Mouse (Mus musculus) testis, adult 2 months (tissue): ENCODE data around the gene 2210408I21Rik. TPM values are rescaled to one million over a fixed set of nuclear protein-coding genes. Genes with fewer than 3 reads are reported as not detected.

Experiments used
- H3K27ac ChIP-seq: fragments of 200-500 bp; 2 replicates; pipeline ENCODE4 v1.5.1; 2012; ENCODE audit warnings: low read depth, low read length; ENCODE audit not compliant: control insufficient read depth, insufficient read depth
- H3K27me3 ChIP-seq: fragments of 200-500 bp; 2 replicates; pipeline ENCODE4 v1.6.1; 2012; ENCODE audit warnings: mild to moderate bottlenecking, low read length, moderate library complexity; ENCODE audit not compliant: control insufficient read depth, insufficient read depth
- H3K36me3 ChIP-seq: fragments of 200-500 bp; 2 replicates; pipeline ENCODE4 v1.6.1; 2012; ENCODE audit warnings: mild to moderate bottlenecking, low read length; ENCODE audit not compliant: control insufficient read depth, insufficient read depth
- H3K4me1 ChIP-seq: fragments of 200-500 bp; 2 replicates; pipeline ENCODE4 v1.6.1; 2012; ENCODE audit warnings: low read length; ENCODE audit not compliant: control insufficient read depth, insufficient read depth
- H3K4me3 ChIP-seq: fragments of 200-500 bp; 2 replicates; pipeline ENCODE4 v1.5.1; 2012; ENCODE audit warnings: low read depth, mild to moderate bottlenecking, low read length, moderate library complexity, mixed read lengths; ENCODE audit not compliant: control insufficient read depth
- CTCF ChIP-seq: fragments of 200-500 bp; IDR thresholded peaks from 2 replicates; pipeline ENCODE4 v1.5.1; 2012; ENCODE audit warnings: low read depth, mild to moderate bottlenecking, inconsistent platforms, low read length, moderate library complexity; ENCODE audit not compliant: control insufficient read depth, insufficient read depth, insufficient replicate concordance
- POLR2A ChIP-seq: fragments of 200-500 bp; IDR thresholded peaks from 2 replicates; pipeline ENCODE4 v1.6.1; 2012; ENCODE audit warnings: low read depth, mild to moderate bottlenecking, inconsistent platforms, low read length, moderate library complexity; ENCODE audit not compliant: control insufficient read depth
- polyA plus RNA-seq: library from polyadenylated mRNA; depleted of rRNA; stranded (reverse); fragments of >200 nt; gene quantifications from 2 replicates; pipeline ENCODE4 v1.2.3, GENCODE M21; 2012; rRNA removed

The 2210408I21Rik gene
- polyA plus RNA-seq, 1 experiment = 8.8 TPM

- TF ChIP-seq POLR2A = no peak
- no peak for TF ChIP-seq CTCF
- H3K36me3 ChIP-seq = no peaks in the 10 kb centered on the region
- H3K27me3 ChIP-seq = no peaks in the 10 kb centered on the region
- no peak overlapping the region for H3K27ac ChIP-seq
- H3K4me1 ChIP-seq = no peaks in the 10 kb centered on the region
- no peak overlapping the region for H3K4me3 ChIP-seq
These were observed 458.7 kb downstream of the 2210408I21Rik start for GRCm38 (mm10) chr13:77594011-77594410.

DNA sequence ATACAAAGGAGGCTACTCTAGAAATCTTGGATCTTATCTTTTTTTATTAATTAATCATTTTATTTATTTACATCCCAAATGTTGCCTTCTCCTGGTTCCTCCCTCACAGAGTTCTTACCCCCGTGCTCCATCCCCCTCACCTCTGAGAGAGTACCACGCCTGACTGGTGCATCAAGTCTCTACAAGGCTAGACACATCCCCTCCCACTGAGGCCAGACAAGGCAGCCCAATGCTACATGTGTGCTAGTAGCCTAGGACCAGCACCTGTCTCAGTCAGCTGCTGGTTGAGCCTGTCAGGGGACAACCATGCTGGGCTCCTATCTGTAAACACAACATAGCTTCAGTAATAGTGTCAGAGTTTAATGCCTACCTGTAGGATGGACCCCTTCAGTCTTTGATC is 480.0 kb downstream of the 2210408I21Rik start:
- no peak overlapping the region for H3K4me3 ChIP-seq
- H3K27ac ChIP-seq = no peak overlapping the region
- H3K4me1 ChIP-seq = no peaks in the 10 kb centered on the region
- H3K36me3 ChIP-seq = no peaks in the 10 kb centered on the region
- H3K27me3 ChIP-seq = no peaks in the 10 kb centered on the region
- TF ChIP-seq POLR2A (no peak), CTCF (no peak)

Other genes starting within 250 kb of the 2210408I21Rik start
- 12.4 and 12.7 TPM in 2 replicates for gene Slf1, start 67 bp upstream of the 2210408I21Rik start, polyA plus RNA-seq